Mouse (Mus musculus) ES-CJ7 (cell line): Measurements from ENCODE around the gene Pan2.

Source experiments
- DNase-seq: peaks from one replicate; pipeline ENCODE4 v3.0.0; 2011; ENCODE audit warnings: low read depth, low spot score

The Pan2 gene

GRCm38 (mm10) chr10:128336195-128336594 lies 33.1 kb downstream of the Pan2 start:
- no peak for DNase-seq

GRCm38 (mm10) chr10:128336597-128336996 lies 33.5 kb downstream of the Pan2 start:
- DNase-seq, result no peak

- peak; percentile 98 for DNase-seq
Observed at GRCm38 (mm10) chr10:128337306-128338181, 34.4 kb downstream of the Pan2 start, which contains the start of gene Cs. Gene Cs, plus strand, starts transcription at chr10:128337734.

GRCm38 (mm10) chr10:128338415-128338814 lies 35.3 kb downstream of the Pan2 start:
- peak; percentile 30 for DNase-seq

- no peak for DNase-seq
Observed at GRCm38 (mm10) chr10:128338948-128339347, 35.8 kb downstream of the Pan2 start.

GRCm38 (mm10) chr10:128340257-128340656 lies 37.1 kb downstream of the Pan2 start:
- peak; percentile 78 for DNase-seq

- DNase-seq, result no peak
Observed at GRCm38 (mm10) chr10:128343436-128343835, 40.3 kb downstream of the Pan2 start.

GRCm38 (mm10) chr10:128344568-128345275 lies 41.6 kb downstream of the Pan2 start:
- peak; percentile 74 for DNase-seq

GRCm38 (mm10) chr10:128347541-128347940 lies 44.4 kb downstream of the Pan2 start:
- peak; percentile 33 for DNase-seq

- DNase-seq, result peak; percentile 67
Observed at GRCm38 (mm10) chr10:128358796-128359195, 55.7 kb downstream of the Pan2 start.

GRCm38 (mm10) chr10:128359226-128359625 lies 56.1 kb downstream of the Pan2 start:
- DNase-seq, result no peak

GRCm38 (mm10) chr10:128361836-128362235 lies 58.7 kb downstream of the Pan2 start:
- no peak for DNase-seq

- peak; percentile 71 for DNase-seq
Observed at GRCm38 (mm10) chr10:128362568-128362967, 59.4 kb downstream of the Pan2 start.

GRCm38 (mm10) chr10:128367899-128368401 lies 64.8 kb downstream of the Pan2 start:
- no peak for DNase-seq

GRCm38 (mm10) chr10:128368402-128369217 lies 65.5 kb downstream of the Pan2 start, which contains the start of gene Coq10a:
Gene Coq10a, minus strand, starts transcription at chr10:128368997.
- DNase-seq, result peak; percentile 91

- no peak for DNase-seq
Observed at GRCm38 (mm10) chr10:128369218-128369543, 66.0 kb downstream of the Pan2 start.

GRCm38 (mm10) chr10:128369599-128369998 lies 66.5 kb downstream of the Pan2 start:
- peak; percentile 36 for DNase-seq

- peak; percentile 84 for DNase-seq
Observed at GRCm38 (mm10) chr10:128370021-128370420, 66.9 kb downstream of the Pan2 start.

GRCm38 (mm10) chr10:128370601-128371000 lies 67.5 kb downstream of the Pan2 start:
- DNase-seq, result peak; percentile 81
